Mouse (Mus musculus): ENCODE data around the gene Gm5538.

The Gm5538 gene

DNA sequence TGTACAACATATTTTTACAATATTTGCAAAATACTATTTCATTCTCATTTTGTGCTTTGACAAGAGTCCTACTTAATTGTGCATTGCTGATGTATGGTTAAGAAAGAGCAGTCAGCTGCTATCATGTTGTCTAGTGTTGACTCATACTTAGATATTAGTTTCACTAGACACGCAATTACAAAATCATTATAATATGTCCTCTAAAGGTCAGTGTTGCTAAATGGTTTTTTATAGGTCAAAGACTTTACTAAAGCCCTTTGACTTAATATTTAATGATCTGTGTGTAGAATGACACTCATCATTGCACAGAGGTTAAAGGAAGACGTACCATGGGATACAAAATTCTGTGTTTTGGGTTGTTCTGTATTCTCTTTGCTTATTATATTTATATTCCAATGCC lies at the start of gene Gm5538:
Gene Gm5538, plus strand, starts transcription at position 301 of the 400 bp plus-strand sequence.
- in situ Hi-C loops (cut with MboI) = loop anchor here (25.0 kb wide), 1 partner anchor 542 kb away; the partner anchor contains the start of gene Gpr87

DNA sequence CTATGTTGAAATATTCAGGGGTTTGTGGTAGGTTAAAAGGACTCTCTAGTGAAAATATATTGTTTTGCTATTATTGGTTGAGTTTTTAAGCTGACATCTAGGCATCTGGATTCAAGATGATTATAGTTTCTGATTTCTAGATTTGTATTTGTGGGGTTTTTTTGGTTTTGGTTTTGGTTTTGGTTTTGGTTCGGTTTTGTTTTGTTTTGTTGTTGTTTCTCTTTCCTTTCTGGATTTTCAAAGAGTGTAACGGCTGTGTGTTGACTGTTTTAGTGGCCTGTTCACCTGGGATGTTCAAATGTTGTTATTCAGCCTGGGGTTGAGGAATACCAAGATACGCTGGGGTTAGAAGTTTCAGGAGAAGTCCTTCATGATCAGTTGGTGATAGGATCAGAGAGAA lies 32.2 kb upstream of the Gm5538 start:
- in situ Hi-C loops (cut with MboI) = no loop called here

DNA sequence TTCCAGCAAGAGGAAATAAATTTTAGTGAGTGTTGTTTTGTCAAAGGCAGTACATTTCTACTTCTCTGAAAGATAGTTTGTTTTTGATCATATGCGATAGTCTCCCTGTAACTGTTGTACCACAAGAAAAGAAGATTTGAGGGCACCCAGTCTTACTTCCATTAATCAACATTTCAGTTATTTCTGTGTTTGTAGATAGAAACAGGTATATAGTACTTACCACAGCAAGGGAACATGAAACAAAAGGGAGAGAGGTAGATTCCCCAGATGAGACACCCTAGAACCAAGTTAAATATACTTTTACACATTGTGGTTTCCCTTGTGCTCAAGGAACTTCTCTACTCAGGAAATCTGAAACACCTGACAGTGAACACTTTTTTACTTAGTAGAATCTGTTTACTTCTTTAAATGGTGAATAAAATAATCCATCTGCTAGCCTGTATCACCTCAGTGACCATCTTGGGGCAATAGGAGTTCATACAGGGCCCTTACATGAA lies 26.9 kb upstream of the Gm5538 start:
- in situ Hi-C loops (cut with MboI) = no loop called here

DNA sequence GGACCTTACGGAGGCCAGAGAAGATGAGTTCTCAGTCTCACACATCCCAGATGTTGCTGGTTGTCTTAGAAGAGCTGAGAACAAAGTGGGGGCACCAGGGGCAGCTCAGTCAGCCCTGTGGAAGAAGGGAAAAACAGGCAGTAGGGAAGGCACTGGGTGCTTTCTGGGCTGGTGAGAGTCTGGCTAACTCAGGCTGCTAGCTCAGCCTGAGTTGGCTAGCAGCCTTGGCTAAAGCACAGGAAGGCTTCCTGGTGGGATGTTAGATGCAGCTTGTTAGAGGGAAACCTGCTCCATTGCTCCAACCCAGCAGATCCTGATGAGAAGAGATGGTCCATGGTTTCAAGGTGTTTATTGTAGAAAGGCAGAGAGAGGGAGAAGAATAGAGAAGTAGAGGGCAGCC lies 10.3 kb downstream of the Gm5538 start:
- in situ Hi-C loops (cut with MboI) = loop anchor here (25.0 kb wide), 1 partner anchor 553 kb away; the partner anchor contains the start of gene Gpr87

DNA sequence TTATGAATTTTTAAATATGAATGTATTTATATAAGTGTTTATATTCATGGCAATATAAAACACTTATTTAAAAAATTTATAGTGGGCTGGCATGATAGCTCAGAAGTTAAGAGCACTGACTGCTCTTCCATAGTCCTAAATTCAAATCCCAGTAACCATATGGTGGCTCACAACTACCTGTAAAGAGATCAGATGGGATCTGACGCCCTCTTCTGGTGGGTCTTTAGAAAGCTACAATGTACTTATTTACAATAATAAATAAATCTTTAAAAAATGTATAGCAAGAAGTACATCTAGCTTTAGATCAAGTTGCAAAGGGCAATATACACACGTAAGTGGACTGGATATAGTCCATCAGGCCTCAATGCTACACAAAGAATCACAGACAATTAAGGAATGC lies 14.6 kb downstream of the Gm5538 start:
- in situ Hi-C loops (cut with MboI) = loop anchor here (25.0 kb wide), 1 partner anchor 557 kb away; the partner anchor contains the start of gene Gpr87
